8 mouse cellular contexts compared by ENCODE assay signal in the genomic region with DNA sequence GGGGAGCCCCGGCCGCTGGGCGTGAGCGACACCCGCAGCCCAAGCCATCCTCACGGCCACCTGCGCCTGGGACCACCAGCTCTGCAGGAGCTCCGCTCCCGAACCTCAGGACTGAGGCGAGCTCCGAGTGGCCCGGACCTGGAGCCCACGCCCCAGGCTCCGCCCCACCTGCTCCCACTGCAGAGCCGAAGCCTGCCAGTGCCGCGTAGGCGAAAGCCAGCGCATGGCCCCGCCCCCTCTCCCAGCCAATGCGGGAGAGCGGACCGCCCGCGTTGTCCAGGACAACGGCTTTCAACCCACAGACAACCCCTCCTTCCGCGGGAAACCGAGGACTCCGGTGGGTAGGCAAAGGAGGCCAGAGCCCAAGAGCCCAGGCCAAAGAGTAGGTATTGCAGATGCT. TPM values are rescaled to one million over a fixed set of nuclear protein-coding genes. Genes with fewer than 3 reads are reported as not detected.
DNase-seq lines count a peak whose midpoint lies in the region; ATAC-seq lines count a peak whose summit lies in the region.

No protein-coding gene starts in this region.

- intact Hi-C loops in gastrocnemius, postnatal 36 days (cut with DNase I), result loop anchor here (10.0 kb wide), 1 partner anchor 176 kb away; no protein-coding TSS in a partner anchor
- intact Hi-C loops in left cerebral cortex, postnatal 14 days (cut with DNase I), result loop anchor here (5.0 kb wide), 1 partner anchor 37 kb away; the partner anchor contains the start of gene Hax1

- H3K4me1 ChIP-seq in intestine, embryonic 15.5 days (replicated peaks), result peaks cover 28% of the 10 kb centered on the region

- WGBS in intestine, embryonic 15.5 days, result under 1% methylated on average over 30 of the region's 30 CpGs

- peaks cover 14% of the 10 kb centered on the region for H3K36me3 ChIP-seq in intestine, embryonic 15.5 days

- peak overlapping the region; percentile 41 for H3K27ac ChIP-seq in intestine, embryonic 15.5 days

- H3K9me3 ChIP-seq in intestine, embryonic 15.5 days, result no peaks in the 10 kb centered on the region

- peak overlapping the region; percentile 51 for H3K4me3 ChIP-seq in intestine, embryonic 15.5 days (replicated peaks)

- H3K27me3 ChIP-seq in intestine, embryonic 15.5 days (replicated peaks), result no peaks in the 10 kb centered on the region

- H3K4me2 ChIP-seq in intestine, embryonic 15.5 days (replicated peaks), result peak overlapping the region; percentile 97

- peak; percentile 91 for ATAC-seq in intestine, embryonic 15.5 days

- H3K9ac ChIP-seq in intestine, embryonic 15.5 days, result peak overlapping the region; percentile 65

- peak; percentile 96 to 97 for DNase-seq in adrenal gland, adult (ENCODE audit: inconsistent age in 2 of 2, low spot score in 1 of 2)
- peak; percentile 91 for DNase-seq in embryo, embryonic 10 days (ENCODE audit: low spot score)
- peak; percentile 83 to 90 for DNase-seq in gastrocnemius, postnatal 36 days
- peak; percentile 96 to 97 for DNase-seq in left cerebral cortex, postnatal 14 days (ENCODE audit: low spot score in 2 of 2)
- peak; percentile 92 for DNase-seq in mesoderm, embryonic 11.5 days (ENCODE audit: low read depth, low spot score)
- peak; percentile 96 for DNase-seq in right cerebral cortex, postnatal 25 days
- DNase-seq in urinary bladder, postnatal 36 days (ENCODE audit: low spot score in 2 of 2), result peak; percentile 86 to 92

RNA-seq across cellular contexts. Expression of gene Atp8b2, which starts 2.8 kb away (rescaled TPM):
- 10 to 100 TPM; 12.5 to 15.3 TPM for total RNA-seq in gastrocnemius, postnatal 36 days (2021)
- polyA plus RNA-seq in intestine, embryonic 15.5 days (2015; fragmentation: Nextera tagmentation; extraction: Ambion mirVana), result 8.4 and 10.5 TPM in 2 replicates
- total RNA-seq in left cerebral cortex, postnatal 14 days (2021), result 10 to 100 TPM; 94.6 to 95.2 TPM

RNA-seq across cellular contexts. Expression of gene Hax1, which starts 38.1 kb away (rescaled TPM):
- 10 to 100 TPM; 41.9 to 49.5 TPM for total RNA-seq in gastrocnemius, postnatal 36 days (2021)
- polyA plus RNA-seq in intestine, embryonic 15.5 days (2015; fragmentation: Nextera tagmentation; extraction: Ambion mirVana), result 128 and 134 TPM in 2 replicates
- 10 to 100 TPM; 70.6 to 76.7 TPM for total RNA-seq in left cerebral cortex, postnatal 14 days (2021)

RNA-seq across cellular contexts. Expression of gene Il6ra, which starts 47.5 kb away (rescaled TPM):
- 1 to 10 TPM; 4.4 to 4.8 TPM for total RNA-seq in gastrocnemius, postnatal 36 days (2021)
- polyA plus RNA-seq in intestine, embryonic 15.5 days (2015; fragmentation: Nextera tagmentation; extraction: Ambion mirVana), result 2.3 and 2.8 TPM in 2 replicates
- total RNA-seq in left cerebral cortex, postnatal 14 days (2021), result 1 to 10 TPM; 3.6 to 4.7 TPM

Comparison
In these comparisons a context has a peak if more than half of its experiments do, and no peak if none do; other contexts are left out.
1. Peak in every context shown above with its lines: DNase-seq, ATAC-seq, H3K4me3 ChIP-seq and H3K27ac ChIP-seq.
2. RNA of gene Atp8b2, which starts 2.8 kb away (total RNA-seq): 94.6 to 95.2 TPM in left cerebral cortex, postnatal 14 days; 12.5 to 15.3 TPM in gastrocnemius, postnatal 36 days; every median in the first group is over 4 times any median in the second.